Mouse (Mus musculus) heart, embryonic 11.5 days (tissue): ENCODE measurements around the gene Brms1. TPM values are rescaled to one million over a fixed set of nuclear protein-coding genes. Genes with fewer than 3 reads are reported as not detected.
A peak's percentile ranks its signal among the peaks of the same experiment; 100 is the strongest.

Experiments used
- ATAC-seq: fragments of 200-750 bp; cut with Nextera tagmentation; replicated peaks from 2 replicates; pipeline ENCODE4 v1.8.0; 2017; ENCODE audit warnings: moderate library complexity; ENCODE audit not compliant: insufficient number of reproducible peaks, low FRiP score, low TSS enrichment
- H3K27ac ChIP-seq: fragments of 300-500 bp; sonication (generic); 2 replicates; pipeline ENCODE4 v1.5.1; 2014; ENCODE audit warnings: mild to moderate bottlenecking, low read depth, low read length
- H3K27me3 ChIP-seq: fragments of 300-500 bp; sonication (generic); 2 replicates; pipeline ENCODE4 v1.6.1; 2014; ENCODE audit warnings: mild to moderate bottlenecking, low read length, mixed read lengths; ENCODE audit not compliant: control insufficient read depth, insufficient read depth
- H3K36me3 ChIP-seq: fragments of 300-500 bp; sonication (generic); 2 replicates; pipeline ENCODE4 v1.6.1; 2014; ENCODE audit warnings: mild to moderate bottlenecking, low read length, moderate library complexity, mixed read lengths; ENCODE audit not compliant: control insufficient read depth, insufficient read depth
- H3K4me1 ChIP-seq: fragments of 300-500 bp; sonication (generic); 2 replicates; pipeline ENCODE4 v1.6.1; 2014; ENCODE audit warnings: low read length; ENCODE audit not compliant: control insufficient read depth, insufficient read depth
- H3K4me2 ChIP-seq: fragments of 300-500 bp; sonication (generic); 2 replicates; pipeline ENCODE4 v1.6.1; 2014; ENCODE audit warnings: mild to moderate bottlenecking, moderate library complexity
- H3K4me3 ChIP-seq: fragments of 300-500 bp; sonication (generic); 2 replicates; pipeline ENCODE4 v1.5.1; 2014; ENCODE audit warnings: low read depth, low read length
- H3K9ac ChIP-seq: fragments of 300-500 bp; sonication (generic); 2 replicates; pipeline ENCODE4 v1.6.1; 2014; ENCODE audit warnings: mild to moderate bottlenecking, low read depth, low read length, moderate library complexity
- H3K9me3 ChIP-seq: fragments of 300-500 bp; sonication (generic); replicated peaks from 2 replicates; pipeline ENCODE4 v1.6.1; 2016; ENCODE audit warnings: low read length; ENCODE audit not compliant: control insufficient read depth
- WGBS: fragments of 180-500 bp; shearing (Covaris S2); extraction: QIAGEN DNeasy Blood & Tissue Kit; methylation state at CpG from one replicate; pipeline ENCODE4 v1.1.7; 2014; ENCODE audit not compliant: insufficient replicate concordance; 5-methylcytosine and 5-hydroxymethylcytosine counted together
- polyA plus RNA-seq: library from polyadenylated mRNA; unstranded; fragments of >200 nt; fragmentation: Nextera tagmentation; extraction: Ambion mirVana; gene quantifications from 2 replicates; pipeline ENCODE4 v1.2.1, GENCODE M21; 2014

Gene Brms1
- polyA plus RNA-seq, 1 experiment from 2014 or later: 35.3 TPM

DNA sequence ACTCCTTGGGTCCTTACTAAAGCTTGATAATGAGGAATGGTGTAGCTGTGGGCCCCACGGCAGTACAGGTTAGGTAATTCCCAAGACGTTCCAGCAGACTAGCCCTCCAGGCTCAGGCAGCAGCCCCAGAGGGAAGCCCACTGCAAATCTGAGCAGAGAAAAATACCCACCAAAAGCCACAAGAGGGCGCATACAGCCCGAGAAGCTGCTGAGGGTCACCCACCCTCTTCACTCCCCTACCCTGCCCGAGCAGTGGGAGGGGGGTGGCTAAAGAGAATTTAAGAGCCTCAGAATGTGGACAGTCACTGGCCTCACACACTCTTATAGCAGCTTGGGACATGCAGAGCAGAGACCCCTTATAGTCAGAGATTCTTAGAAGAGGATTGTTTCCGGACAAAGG, 15.1 kb downstream of the Brms1 start:
- H3K27me3 ChIP-seq: peaks cover 26% of the 10 kb centered on the region
- ATAC-seq: 0 out of 2 replicates have a peak, but pooled peaks have one; percentile 8
- H3K9me3 ChIP-seq: no peaks in the 10 kb centered on the region
- no peak overlapping the region for H3K27ac ChIP-seq
- H3K4me2 ChIP-seq: no peak overlapping the region; the same call in 1 of the 2 replicates
- 20% methylated on average over 6 of the region's 6 CpGs for WGBS
- H3K4me1 ChIP-seq: peaks cover 47% of the 10 kb centered on the region
- H3K4me3 ChIP-seq: no peak overlapping the region
- H3K9ac ChIP-seq: no peak overlapping the region
- no peaks in the 10 kb centered on the region for H3K36me3 ChIP-seq

DNA sequence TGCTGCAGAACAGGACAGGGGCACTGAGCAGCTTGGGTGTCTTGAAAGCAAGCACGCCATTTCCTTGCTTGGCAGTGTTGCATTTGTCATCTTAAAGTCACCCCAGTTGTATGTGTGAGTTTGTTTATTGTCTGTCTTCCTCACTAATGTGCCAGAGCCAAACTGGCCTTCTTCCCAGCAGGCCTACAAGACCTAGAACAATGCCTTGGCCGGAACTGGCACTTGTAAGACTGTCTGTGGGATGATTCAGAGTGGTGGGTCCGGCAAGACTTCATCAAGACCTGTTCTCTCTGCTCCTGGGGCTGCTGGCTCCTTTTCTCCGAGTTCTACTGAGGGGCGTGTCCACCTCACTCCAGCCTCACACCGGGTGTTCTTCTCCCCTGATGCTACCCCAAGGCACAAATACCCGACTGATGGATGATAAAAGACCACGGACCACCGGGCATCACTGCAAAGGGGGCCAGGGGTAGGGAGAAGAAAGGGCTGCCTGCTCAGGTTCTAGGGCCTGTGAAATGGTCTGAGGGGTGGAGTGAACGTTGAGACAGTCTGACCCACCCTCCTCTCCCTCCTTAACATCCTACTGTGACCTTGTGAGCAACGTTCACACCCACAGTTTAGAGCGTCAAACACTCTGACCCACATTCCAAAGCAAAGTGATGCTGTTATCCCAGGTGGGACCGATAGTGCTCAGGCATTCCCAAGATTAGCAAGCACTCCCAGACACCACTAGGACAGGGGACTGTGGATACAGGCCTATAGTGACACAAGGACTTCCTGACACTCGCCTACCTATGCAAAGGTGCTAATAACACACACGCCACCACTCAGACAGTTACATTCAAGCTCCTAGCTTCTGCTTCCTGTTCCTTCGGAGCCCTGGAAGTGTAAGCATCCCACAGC, 17.0 kb downstream of the Brms1 start:
- no peak for ATAC-seq
- Histone ChIP-seq H3K4me3 (no peak overlapping the region), H3K36me3 (no peaks in the 10 kb centered on the region), H3K9ac (peak overlapping the region; percentile 6; the same call in 1 of the 2 replicates), H3K9me3 (no peaks in the 10 kb centered on the region), H3K4me1 (peaks cover 35% of the 10 kb centered on the region), H3K27ac (peak overlapping the region; percentile 7), H3K4me2 (no peak overlapping the region), H3K27me3 (peaks cover 13% of the 10 kb centered on the region)
- 17% methylated on average over 16 of the region's 16 CpGs for WGBS

DNA sequence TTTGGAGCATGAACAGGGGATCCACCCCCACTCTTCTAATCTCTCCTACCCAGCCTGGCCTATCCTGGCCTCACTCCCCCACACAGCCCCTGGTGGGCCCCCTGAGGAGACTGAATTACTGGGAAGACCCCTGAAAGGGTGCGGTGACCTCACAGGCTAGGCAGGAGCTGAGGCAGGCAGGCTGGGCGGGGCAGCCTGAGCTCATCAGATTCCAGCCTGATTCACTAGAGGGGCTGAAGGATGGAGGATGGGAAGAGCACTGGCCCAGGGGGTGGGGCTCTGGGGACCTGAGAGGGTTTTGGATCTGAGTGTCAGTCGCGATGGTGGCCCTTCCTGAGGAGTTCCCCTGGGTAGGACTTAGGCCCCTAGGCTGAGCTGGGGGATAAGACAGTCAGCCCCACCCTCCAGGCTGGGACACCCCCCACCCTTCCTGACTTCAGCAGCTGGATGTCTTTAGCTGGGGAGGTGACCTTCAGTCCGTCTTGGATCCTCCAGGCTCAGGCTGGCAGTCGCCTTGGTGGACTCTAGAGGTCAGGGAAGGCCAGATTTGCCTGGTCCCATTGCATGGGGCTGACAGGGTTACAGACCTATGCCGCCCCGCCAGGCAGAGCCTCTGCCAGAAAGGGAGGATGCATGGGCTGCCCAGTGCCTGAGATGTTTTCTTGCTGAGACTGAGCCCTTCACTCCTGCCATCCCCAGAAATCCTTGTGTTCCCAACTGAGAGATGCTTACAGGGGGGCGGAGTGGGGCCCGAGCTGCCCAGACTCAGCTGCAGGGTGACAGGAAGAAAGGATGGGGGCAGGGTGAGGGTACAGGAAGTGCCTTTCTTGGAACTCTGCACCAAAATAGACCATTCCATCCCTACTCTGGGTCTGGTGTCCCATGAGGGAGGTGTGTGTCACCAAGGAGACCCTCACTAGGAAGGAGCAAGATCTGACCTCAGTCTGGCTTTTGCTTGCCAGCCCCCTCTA, 17.9 kb downstream of the Brms1 start:
- H3K4me2 ChIP-seq: peak overlapping the region; percentile 32
- WGBS: 4% methylated on average over 10 of the region's 10 CpGs
- ATAC-seq: 0 out of 2 replicates have a peak, but pooled peaks have one; percentile 14

DNA sequence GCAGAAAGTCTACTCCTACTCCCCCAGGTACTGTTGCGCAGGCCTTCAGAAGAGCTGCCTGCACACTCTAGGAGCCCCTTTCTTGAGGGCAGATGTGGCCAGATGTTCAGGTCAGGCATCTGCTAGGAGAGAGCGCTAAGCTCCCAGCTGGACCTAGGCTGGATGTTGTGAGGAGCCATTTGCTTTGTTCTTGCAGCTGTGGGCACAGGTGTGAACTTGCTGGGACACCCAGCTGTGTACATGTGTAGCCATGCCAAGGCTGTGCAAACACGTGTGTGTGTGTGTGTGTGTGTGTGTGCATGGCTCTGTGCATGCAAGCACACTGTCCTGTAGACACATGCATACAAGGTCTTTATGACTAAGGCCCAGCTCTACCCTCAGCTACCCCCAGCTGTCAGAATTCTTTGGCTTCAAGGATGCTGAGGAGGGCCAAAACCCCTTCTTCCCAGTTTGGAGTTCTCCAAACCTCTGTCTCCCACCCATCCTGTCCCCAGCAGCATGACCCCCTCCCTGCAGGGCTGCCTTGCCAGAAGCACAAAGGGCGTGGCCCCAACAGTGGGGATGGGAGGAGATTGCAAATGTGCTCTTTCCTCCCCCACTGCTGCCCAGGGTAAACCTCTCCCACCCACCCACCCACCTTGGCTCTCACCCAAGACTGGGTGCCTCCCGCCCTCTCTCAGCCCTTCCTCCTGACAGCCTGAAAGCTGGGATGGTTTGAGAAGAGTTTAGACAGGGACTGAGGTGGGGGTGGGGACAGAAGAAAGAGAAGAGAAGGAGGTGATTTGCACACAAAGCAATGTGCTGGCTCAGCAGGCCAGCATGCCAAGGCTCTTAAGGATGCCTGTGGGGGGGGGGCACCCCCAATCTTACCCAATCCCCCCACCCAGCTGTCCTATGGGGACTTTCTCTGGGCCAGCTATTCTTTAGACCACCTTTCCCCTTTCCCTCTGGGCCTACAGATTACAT, 19.5 kb downstream of the Brms1 start:
- Histone ChIP-seq H3K4me2 (no peak overlapping the region), H3K9ac (no peak overlapping the region), H3K27me3 (no peaks in the 10 kb centered on the region), H3K9me3 (no peaks in the 10 kb centered on the region), H3K4me3 (no peak overlapping the region), H3K36me3 (no peaks in the 10 kb centered on the region), H3K27ac (peak overlapping the region; percentile 50), H3K4me1 (peaks cover 43% of the 10 kb centered on the region)
- ATAC-seq: no peak
- 32% methylated on average over 5 of the region's 5 CpGs for WGBS

More for the DNA sequence above, 17.9 kb downstream of the Brms1 start:
- Histone ChIP-seq H3K27me3 (0 out of 2 replicates have a peak, but pooled peaks cover 4% of the 10 kb centered on the region), H3K4me3 (no peak overlapping the region), H3K36me3 (no peaks in the 10 kb centered on the region), H3K9ac (peak overlapping the region; percentile 49), H3K27ac (peak overlapping the region; percentile 7), H3K9me3 (no peaks in the 10 kb centered on the region), H3K4me1 (peaks cover 35% of the 10 kb centered on the region)

DNA sequence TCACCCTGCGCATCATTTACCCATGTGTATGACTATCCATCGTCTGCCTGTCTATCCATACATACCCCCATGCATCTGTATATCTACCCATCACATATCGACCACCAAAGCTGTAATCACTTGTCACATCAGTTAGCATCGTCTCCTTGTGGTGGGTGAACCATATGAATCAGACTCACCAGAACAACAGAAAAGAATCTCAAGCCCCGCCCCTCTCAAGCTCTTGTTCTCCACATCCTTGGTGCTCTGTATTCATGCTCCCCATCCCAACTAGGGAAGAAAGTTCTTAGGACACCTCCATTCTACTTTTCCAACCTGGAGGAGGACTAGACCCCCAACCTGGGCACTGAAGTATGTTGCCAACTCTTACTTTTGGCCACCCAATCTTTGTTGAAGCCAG, 20.9 kb downstream of the Brms1 start:
- Histone ChIP-seq H3K36me3 (no peaks in the 10 kb centered on the region), H3K27me3 (no peaks in the 10 kb centered on the region), H3K4me1 (peaks cover 44% of the 10 kb centered on the region), H3K9ac (no peak overlapping the region), H3K9me3 (no peaks in the 10 kb centered on the region), H3K27ac (no peak overlapping the region), H3K4me3 (no peak overlapping the region), H3K4me2 (no peak overlapping the region)
- WGBS: 80% methylated on average over 5 of the region's 5 CpGs
- no peak for ATAC-seq

DNA sequence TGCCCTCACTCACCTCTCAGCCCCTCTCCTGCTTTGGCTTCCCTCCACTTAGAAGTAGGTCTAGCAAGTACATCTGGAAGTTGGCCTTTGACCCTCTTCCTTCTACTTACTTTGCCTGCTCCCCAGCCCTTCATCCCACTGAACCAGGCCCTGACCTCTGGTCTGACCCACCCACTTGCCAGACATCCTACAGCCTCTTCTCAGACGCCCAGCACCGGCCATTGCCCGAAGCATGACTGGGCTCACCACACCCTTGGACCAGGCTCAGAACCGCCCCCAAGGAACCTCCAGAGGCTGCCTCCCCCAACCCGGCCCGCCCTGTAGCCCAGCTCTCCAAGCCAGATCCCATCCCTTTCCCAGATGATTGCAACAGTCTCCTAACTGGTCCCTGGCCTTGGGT, 21.3 kb downstream of the Brms1 start:
- 58% methylated on average over 6 of the region's 6 CpGs for WGBS
- ATAC-seq: no peak
- no peaks in the 10 kb centered on the region for H3K36me3 ChIP-seq
- no peak overlapping the region for H3K9ac ChIP-seq
- no peaks in the 10 kb centered on the region for H3K27me3 ChIP-seq
- H3K9me3 ChIP-seq: no peaks in the 10 kb centered on the region
- H3K27ac ChIP-seq: no peak overlapping the region
- peaks cover 48% of the 10 kb centered on the region for H3K4me1 ChIP-seq
- H3K4me3 ChIP-seq: no peak overlapping the region
- H3K4me2 ChIP-seq: no peak overlapping the region

DNA sequence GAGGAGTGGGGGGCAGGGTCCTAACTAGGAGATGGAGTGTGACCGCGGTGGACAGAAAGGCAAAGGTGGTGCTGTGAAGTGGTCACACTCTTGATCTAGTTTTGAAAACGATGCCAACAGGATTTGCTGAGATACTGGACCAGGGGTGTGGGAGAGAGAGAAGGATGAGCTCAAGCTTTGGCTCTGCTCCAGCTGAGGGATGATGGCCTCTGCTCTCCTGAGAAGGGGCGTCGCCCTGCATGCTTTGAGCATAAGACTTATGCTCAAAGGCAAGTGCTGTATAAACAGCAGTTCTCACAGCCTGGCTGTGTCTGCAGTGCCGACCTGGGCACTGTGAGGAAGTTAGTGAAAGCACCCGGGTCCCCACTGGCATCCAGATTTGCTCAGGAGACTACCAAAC, 23.9 kb downstream of the Brms1 start:
- ATAC-seq: no peak
- 64% methylated on average over 7 of the region's 7 CpGs for WGBS

More for the DNA sequence above, 23.9 kb downstream of the Brms1 start:
- H3K36me3 ChIP-seq: no peaks in the 10 kb centered on the region
- no peaks in the 10 kb centered on the region for H3K9me3 ChIP-seq
- 0 out of 2 replicates have a peak overlapping the region, but pooled peaks have one; percentile 16 for H3K9ac ChIP-seq
- H3K4me2 ChIP-seq: no peak overlapping the region
- peaks cover 13% of the 10 kb centered on the region for H3K27me3 ChIP-seq
- peaks cover 44% of the 10 kb centered on the region for H3K4me1 ChIP-seq
- H3K4me3 ChIP-seq: no peak overlapping the region
- H3K27ac ChIP-seq: 0 out of 2 replicates have a peak overlapping the region, but pooled peaks have one; percentile 35
